Mouse (Mus musculus): Measurements from ENCODE around the gene Map3k6. TPM values are rescaled to one million over a fixed set of nuclear protein-coding genes. Genes with fewer than 3 reads are reported as not detected.

Gene Map3k6
- polyA plus RNA-seq, 1 experiment from 2014 or later = 2.8 TPM

DNA sequence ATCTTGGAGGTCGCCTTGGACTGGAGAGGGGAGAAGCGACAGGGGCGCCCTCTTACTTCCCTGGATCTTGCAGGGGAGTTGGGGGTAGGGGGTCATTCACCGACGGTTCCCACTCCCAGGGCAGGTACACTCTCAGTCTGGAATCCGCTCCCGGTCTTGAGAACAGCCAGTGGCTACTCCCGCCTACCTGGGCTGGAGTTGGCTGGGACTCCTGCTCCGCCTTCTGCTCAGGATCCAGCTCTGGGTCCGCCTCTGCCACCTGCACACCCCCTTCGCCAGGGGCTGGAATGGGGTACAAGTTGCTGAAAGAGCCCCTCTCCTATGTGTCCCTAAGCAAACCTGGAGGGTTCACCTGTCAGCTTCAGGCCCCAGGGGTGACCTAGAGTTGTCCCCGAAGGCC is 16.6 kb downstream of the Map3k6 start:
- Histone ChIP-seq H3K27ac (replicated peaks) (no peak overlapping the region), H3K4me3 (no peak overlapping the region), H3K4me1 (no peaks in the 10 kb centered on the region), H3K36me3 (no peaks in the 10 kb centered on the region), H3K4me2 (replicated peaks) (no peak overlapping the region), H3K27me3 (peaks cover 63% of the 10 kb centered on the region), H3K9me3 (no peaks in the 10 kb centered on the region), H3K9ac (replicated peaks) (no peak overlapping the region)
- WGBS = 31% methylated on average over 12 of the region's 12 CpGs
- ATAC-seq (ENCODE audit: low FRiP score, low read depth) = no peak

DNA sequence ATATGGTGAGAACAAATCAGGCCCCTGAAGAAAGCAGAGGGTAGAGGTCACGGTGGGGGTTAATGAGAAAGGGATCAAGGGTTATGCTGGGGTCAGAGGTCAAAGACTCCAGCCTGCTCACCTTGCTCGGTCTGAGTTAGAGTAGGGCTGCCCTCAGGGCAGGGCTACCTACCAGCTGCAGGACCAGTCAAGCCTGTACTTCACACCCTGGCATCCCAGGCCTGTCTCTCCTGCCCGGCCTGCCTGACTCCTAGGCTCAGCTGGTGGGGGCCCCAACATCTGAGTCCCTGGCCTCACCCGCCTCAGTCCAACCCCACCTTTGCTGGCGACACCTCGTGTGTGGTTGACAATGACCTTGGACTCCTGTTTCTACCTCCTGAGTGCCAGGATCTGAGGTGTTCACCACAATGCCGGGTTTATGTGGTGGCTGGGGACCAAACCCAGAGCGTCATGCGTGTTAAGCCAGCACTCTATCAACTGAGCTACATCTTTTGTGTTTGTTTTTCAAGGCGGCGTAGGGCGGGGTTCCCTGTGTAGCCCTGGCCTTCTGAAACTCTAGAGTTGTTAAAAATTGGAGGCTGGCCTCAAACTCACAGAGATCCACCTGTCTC is 17.3 kb downstream of the Map3k6 start:
- H3K4me2 ChIP-seq (replicated peaks) = no peak overlapping the region
- peaks cover 57% of the 10 kb centered on the region for H3K27me3 ChIP-seq
- H3K36me3 ChIP-seq = peaks cover under 1% of the 10 kb centered on the region; the same call in 1 of the 2 replicates
- no peak for ATAC-seq (ENCODE audit: low FRiP score, low read depth)
- 78% methylated on average over 12 of the region's 12 CpGs for WGBS
- no peak overlapping the region for H3K9ac ChIP-seq (replicated peaks)
- H3K4me3 ChIP-seq = no peak overlapping the region
- no peaks in the 10 kb centered on the region for H3K4me1 ChIP-seq
- H3K27ac ChIP-seq (replicated peaks) = no peak overlapping the region
- no peaks in the 10 kb centered on the region for H3K9me3 ChIP-seq

GRCm38 (mm10) chr4:133261641-133262374 is 21.2 kb downstream of the Map3k6 start:
- Histone ChIP-seq H3K4me2 (replicated peaks) (no peak overlapping the region), H3K9ac (replicated peaks) (no peak overlapping the region), H3K9me3 (0 out of 2 replicates have a peak, but pooled peaks cover 4% of the 10 kb centered on the region), H3K4me1 (no peaks in the 10 kb centered on the region), H3K4me3 (no peak overlapping the region), H3K36me3 (peaks cover 37% of the 10 kb centered on the region), H3K27me3 (peaks cover 21% of the 10 kb centered on the region), H3K27ac (replicated peaks) (no peak overlapping the region)
- ATAC-seq (ENCODE audit: low FRiP score, low read depth) = no peak
- WGBS = 46% methylated on average over 10 of the region's 10 CpGs

DNA sequence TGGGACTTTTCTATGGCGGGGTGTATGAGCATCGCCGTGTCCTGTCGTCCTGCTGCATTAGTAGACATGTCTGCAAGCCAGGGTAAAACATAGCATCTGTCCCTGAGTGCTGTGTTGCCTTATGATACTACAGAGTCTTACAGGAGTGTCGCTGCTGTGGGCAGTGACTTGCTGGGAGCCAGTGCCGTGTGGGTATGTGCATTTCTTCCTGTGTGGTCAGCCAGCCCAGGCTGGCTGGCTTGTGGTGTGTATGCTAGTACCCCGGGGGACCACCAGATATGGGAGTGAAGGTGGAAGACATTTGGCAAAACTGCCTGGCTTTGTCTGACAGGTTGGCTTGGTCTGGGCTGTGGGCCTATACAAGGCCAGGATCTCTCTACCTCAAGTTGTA is 21.8 kb downstream of the Map3k6 start:
- Histone ChIP-seq H3K9me3 (0 out of 2 replicates have a peak, but pooled peaks cover 4% of the 10 kb centered on the region), H3K4me1 (no peaks in the 10 kb centered on the region), H3K27ac (replicated peaks) (no peak overlapping the region), H3K9ac (replicated peaks) (no peak overlapping the region), H3K4me2 (replicated peaks) (no peak overlapping the region), H3K36me3 (peaks cover 43% of the 10 kb centered on the region), H3K4me3 (no peak overlapping the region), H3K27me3 (peaks cover 15% of the 10 kb centered on the region)
- 76% methylated on average over 7 of the region's 7 CpGs for WGBS
- no peak for ATAC-seq (ENCODE audit: low FRiP score, low read depth)

DNA sequence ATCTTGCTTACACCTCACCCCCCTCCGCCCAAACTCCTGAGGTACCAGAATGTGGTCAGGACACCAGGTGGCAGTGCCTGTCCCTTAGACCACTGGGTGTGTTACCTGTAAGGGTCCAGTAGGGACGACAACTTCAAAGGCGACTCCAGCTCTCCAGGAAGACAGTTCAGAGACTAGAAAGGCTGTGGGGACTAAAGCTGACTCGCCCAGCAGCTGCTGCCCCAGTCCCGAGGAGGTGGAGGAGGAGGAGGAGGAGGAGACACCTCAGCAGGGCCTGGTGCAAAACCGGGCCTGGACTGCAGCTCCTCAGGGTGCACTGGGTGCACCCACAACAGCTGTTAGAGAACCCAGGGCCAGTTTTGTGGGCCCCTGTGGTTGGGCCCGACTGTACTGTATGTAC is 22.3 kb downstream of the Map3k6 start, which contains the start of gene Sytl1:
Gene Sytl1, minus strand, starts transcription at position 232 of the 400 bp plus-strand sequence.
- WGBS = 41% methylated on average over 7 of the region's 7 CpGs
- Histone ChIP-seq H3K9me3 (0 out of 2 replicates have a peak, but pooled peaks cover 4% of the 10 kb centered on the region), H3K27me3 (peaks cover 10% of the 10 kb centered on the region), H3K9ac (replicated peaks) (no peak within 1 kb of the TSS), H3K4me2 (replicated peaks) (no peak within 1 kb of the TSS), H3K27ac (replicated peaks) (no peak within 1 kb of the TSS), H3K4me3 (no peak within 1 kb of the TSS), H3K36me3 (peaks cover 48% of the 10 kb centered on the region), H3K4me1 (no peaks in the 10 kb centered on the region)
- no peak for ATAC-seq (ENCODE audit: low FRiP score, low read depth)

DNA sequence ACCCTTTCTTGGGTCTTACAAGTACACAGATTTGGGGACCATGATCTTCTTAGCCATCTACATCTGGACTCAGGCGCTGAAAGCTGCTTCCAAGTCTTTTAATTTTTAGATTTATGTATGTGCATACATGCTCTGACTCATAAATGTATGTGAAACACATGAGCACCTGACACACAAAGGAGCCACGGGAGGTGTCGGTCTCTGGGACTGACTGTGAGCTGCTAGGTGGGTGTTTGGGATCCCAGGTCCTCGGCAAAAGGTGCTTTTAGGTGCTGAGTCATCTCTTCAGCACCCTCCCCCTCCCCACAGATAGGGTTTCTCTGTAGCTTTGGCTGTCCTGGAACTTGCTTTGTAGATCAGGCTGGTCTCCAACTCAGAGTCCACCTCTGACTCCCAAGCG is 23.1 kb downstream of the Map3k6 start:
- Histone ChIP-seq H3K27me3 (0 out of 2 replicates have a peak, but pooled peaks cover 5% of the 10 kb centered on the region), H3K4me1 (no peaks in the 10 kb centered on the region), H3K9me3 (0 out of 2 replicates have a peak, but pooled peaks cover 4% of the 10 kb centered on the region), H3K4me3 (no peak overlapping the region), H3K4me2 (replicated peaks) (no peak overlapping the region), H3K9ac (replicated peaks) (no peak overlapping the region), H3K27ac (replicated peaks) (no peak overlapping the region), H3K36me3 (peaks cover 57% of the 10 kb centered on the region)
- no peak for ATAC-seq (ENCODE audit: low FRiP score, low read depth)
- WGBS = 93% methylated on average over 5 of the region's 5 CpGs

GRCm38 (mm10) chr4:133264559-133264958 is 23.9 kb downstream of the Map3k6 start:
- Histone ChIP-seq H3K4me1 (no peaks in the 10 kb centered on the region), H3K36me3 (peaks cover 65% of the 10 kb centered on the region), H3K9ac (replicated peaks) (no peak overlapping the region), H3K4me3 (no peak overlapping the region), H3K9me3 (0 out of 2 replicates have a peak, but pooled peaks cover 4% of the 10 kb centered on the region), H3K27ac (replicated peaks) (no peak overlapping the region), H3K27me3 (no peaks in the 10 kb centered on the region), H3K4me2 (replicated peaks) (no peak overlapping the region)
- 98% methylated on average over 2 of the region's 2 CpGs for WGBS
- no peak for ATAC-seq (ENCODE audit: low FRiP score, low read depth)

DNA sequence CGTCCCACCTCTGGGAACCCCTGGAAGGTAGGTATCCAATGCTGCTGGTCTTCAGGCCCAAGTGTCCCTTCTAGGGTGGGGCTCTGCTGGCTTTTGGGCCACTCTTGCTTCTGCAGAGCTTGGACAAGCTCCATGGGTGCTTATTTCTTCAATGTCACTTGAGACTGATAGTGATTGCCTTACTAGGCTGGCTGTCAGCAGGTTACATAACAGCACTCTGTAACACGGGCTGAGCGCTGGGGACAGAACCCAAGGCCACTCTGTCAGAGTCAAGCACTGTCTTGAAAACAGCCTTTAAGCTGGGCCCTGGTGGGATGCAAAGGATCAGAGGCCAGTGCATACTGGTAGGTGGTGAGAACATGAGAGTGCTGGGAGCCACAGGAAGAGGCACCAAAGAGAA is 24.7 kb downstream of the Map3k6 start:
- Histone ChIP-seq H3K9me3 (0 out of 2 replicates have a peak, but pooled peaks cover 4% of the 10 kb centered on the region), H3K4me1 (no peaks in the 10 kb centered on the region), H3K27ac (replicated peaks) (no peak overlapping the region), H3K9ac (replicated peaks) (no peak overlapping the region), H3K4me3 (no peak overlapping the region), H3K4me2 (replicated peaks) (no peak overlapping the region), H3K27me3 (no peaks in the 10 kb centered on the region), H3K36me3 (peaks cover 72% of the 10 kb centered on the region)
- no peak for ATAC-seq (ENCODE audit: low FRiP score, low read depth)
- WGBS = 97% methylated on average over 3 of the region's 3 CpGs

DNA sequence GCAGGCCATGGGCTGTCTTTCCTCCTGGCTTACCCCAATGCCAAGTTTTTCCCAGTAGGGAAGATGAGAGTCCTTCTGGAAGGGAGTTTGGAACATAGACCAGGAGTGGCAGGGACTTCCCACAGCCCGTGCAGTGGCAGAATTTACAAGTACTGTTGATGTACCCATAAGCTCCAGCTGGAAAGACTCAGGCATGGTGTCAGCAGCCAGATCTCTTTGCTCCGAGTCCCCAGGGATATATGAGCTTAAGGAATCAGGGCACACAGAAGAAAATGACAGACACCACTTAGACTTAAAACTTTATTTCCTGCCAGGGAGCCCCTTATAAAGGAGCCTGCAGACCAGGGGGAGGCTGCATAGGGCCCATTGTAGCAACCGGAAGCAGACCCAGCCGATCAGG is 25.1 kb downstream of the Map3k6 start:
- no peaks in the 10 kb centered on the region for H3K27me3 ChIP-seq
- H3K36me3 ChIP-seq = peaks cover 77% of the 10 kb centered on the region
- WGBS = 97% methylated on average over 4 of the region's 4 CpGs
- H3K4me3 ChIP-seq = no peak overlapping the region
- H3K27ac ChIP-seq (replicated peaks) = no peak overlapping the region
- H3K4me1 ChIP-seq = no peaks in the 10 kb centered on the region
- H3K4me2 ChIP-seq (replicated peaks) = no peak overlapping the region
- no peak overlapping the region for H3K9ac ChIP-seq (replicated peaks)
- H3K9me3 ChIP-seq = 0 out of 2 replicates have a peak, but pooled peaks cover 4% of the 10 kb centered on the region
- ATAC-seq (ENCODE audit: low FRiP score, low read depth) = no peak

DNA sequence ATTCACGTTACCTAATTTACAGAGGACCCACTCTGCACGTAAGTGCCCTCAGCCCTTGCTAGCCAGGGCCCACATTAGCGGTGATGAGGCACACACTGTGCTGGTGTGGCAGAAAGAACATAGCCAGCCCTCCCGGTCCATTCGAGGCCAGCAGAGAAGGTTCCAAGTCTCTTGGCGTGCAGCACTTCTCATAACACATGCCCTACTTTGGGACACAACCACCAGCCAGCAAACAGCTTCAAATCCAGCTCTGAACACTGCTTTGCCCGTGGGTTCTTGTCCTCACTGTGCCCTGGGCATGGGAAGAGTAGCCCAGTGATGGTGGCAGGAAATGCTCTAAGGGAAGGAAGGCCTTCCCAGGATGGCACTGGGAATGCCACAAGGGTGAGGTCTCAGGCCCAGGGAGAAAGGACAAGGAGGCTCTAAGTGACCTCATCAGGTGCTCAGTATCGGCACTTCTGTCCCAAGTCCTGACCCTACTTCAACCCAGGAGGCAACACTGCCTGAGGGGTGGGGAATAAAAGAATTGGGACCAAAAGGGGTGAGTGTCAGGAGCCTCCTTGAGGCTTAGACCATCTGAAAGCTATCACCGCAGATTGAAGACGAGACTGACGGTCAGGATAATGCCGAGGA is 25.7 kb downstream of the Map3k6 start:
- H3K36me3 ChIP-seq = peaks cover 77% of the 10 kb centered on the region
- no peak for ATAC-seq (ENCODE audit: low FRiP score, low read depth)

GRCm38 (mm10) chr4:133268931-133269330 is 28.3 kb downstream of the Map3k6 start:
- 91% methylated on average over 3 of the region's 3 CpGs for WGBS
- no peak overlapping the region for H3K4me3 ChIP-seq
- peaks cover 66% of the 10 kb centered on the region for H3K36me3 ChIP-seq
- H3K4me2 ChIP-seq (replicated peaks) = no peak overlapping the region
- no peak overlapping the region for H3K27ac ChIP-seq (replicated peaks)
- no peaks in the 10 kb centered on the region for H3K4me1 ChIP-seq
- H3K27me3 ChIP-seq = no peaks in the 10 kb centered on the region
- H3K9me3 ChIP-seq = 0 out of 2 replicates have a peak, but pooled peaks cover under 1% of the 10 kb centered on the region
- no peak for ATAC-seq (ENCODE audit: low FRiP score, low read depth)
- no peak overlapping the region for H3K9ac ChIP-seq (replicated peaks)

More for the DNA sequence above, 25.7 kb downstream of the Map3k6 start:
- no peaks in the 10 kb centered on the region for H3K4me1 ChIP-seq
- H3K27me3 ChIP-seq = no peaks in the 10 kb centered on the region
- no peak overlapping the region for H3K27ac ChIP-seq (replicated peaks)
- 0 out of 2 replicates have a peak, but pooled peaks cover 4% of the 10 kb centered on the region for H3K9me3 ChIP-seq
- no peak overlapping the region for H3K4me3 ChIP-seq
- 92% methylated on average over 12 of the region's 12 CpGs for WGBS
- no peak overlapping the region for H3K4me2 ChIP-seq (replicated peaks)
- H3K9ac ChIP-seq (replicated peaks) = no peak overlapping the region

DNA sequence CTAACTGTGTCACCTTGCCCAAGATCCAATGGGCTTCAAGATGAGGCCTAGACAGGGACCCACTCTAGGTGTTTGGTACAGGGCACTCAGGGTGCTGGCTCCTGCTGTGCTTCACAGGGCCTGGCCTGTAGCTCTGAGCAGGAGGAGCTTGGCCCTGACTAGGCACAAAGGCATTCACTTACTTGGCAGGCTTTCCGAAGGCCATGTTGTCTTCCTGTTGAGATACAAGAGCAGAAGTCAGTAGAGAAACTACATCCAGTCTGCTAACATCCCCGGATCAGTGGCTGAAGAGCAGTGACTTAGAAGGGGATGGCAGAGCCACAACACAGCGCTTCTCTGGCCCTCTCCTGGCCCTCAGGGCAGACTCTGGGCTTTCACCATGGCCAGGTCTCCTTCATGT is 29.0 kb downstream of the Map3k6 start:
- Histone ChIP-seq H3K9ac (replicated peaks) (no peak overlapping the region), H3K27me3 (no peaks in the 10 kb centered on the region), H3K4me2 (replicated peaks) (no peak overlapping the region), H3K27ac (replicated peaks) (no peak overlapping the region), H3K36me3 (peaks cover 63% of the 10 kb centered on the region), H3K9me3 (no peaks in the 10 kb centered on the region), H3K4me1 (no peaks in the 10 kb centered on the region), H3K4me3 (no peak overlapping the region)
- ATAC-seq (ENCODE audit: low FRiP score, low read depth) = no peak
- 92% methylated on average over 3 of the region's 3 CpGs for WGBS

All from midbrain, embryonic 12.5 days (tissue).